Mouse (Mus musculus) E14TG2a.4 (cell line): ENCODE data around the gene Tmem140.

Source experiments
- H3K27me3 ChIP-seq: 2 replicates; pipeline ENCODE4 v1.6.1; 2014; ENCODE audit warnings: low read length, control low read depth; ENCODE audit not compliant: insufficient read depth
- H3K36me3 ChIP-seq: 2 replicates; pipeline ENCODE4 v1.6.1; 2014; ENCODE audit warnings: low read length, control low read depth; ENCODE audit not compliant: insufficient read depth
- H3K4me1 ChIP-seq: replicated peaks from 2 replicates; pipeline ENCODE4 v1.6.1; 2014; ENCODE audit warnings: low read depth, low read length, control low read depth
- H3K4me3 ChIP-seq: replicated peaks from 2 replicates; pipeline ENCODE4 v1.5.1; 2014; ENCODE audit warnings: mild to moderate bottlenecking, low read length
- H3K9me3 ChIP-seq: 2 replicates; pipeline ENCODE4 v1.6.1; 2014; ENCODE audit warnings: low read length, control low read depth
- CTCF ChIP-seq: conservative IDR thresholded peaks from 2 replicates; pipeline ENCODE4 v1.5.1; 2014; ENCODE audit warnings: low read length
- NANOG ChIP-seq: IDR thresholded peaks from 2 replicates; pipeline ENCODE4 v1.6.1; 2014; ENCODE audit warnings: borderline replicate concordance, low read length, mixed read lengths
- POU5F1 ChIP-seq: IDR thresholded peaks from 2 replicates; pipeline ENCODE4 v1.6.1; 2014; ENCODE audit warnings: low read length, borderline replicate concordance

Tmem140 gene

GRCm38 (mm10) chr6:34879911-34880475 lies 17.0 kb downstream of the Tmem140 start:
- Histone ChIP-seq H3K4me3 (no peak overlapping the region), H3K36me3 (peaks cover 29% of the 10 kb centered on the region), H3K4me1 (peaks cover 64% of the 10 kb centered on the region), H3K27me3 (peaks cover 7% of the 10 kb centered on the region; the same call in 1 of the 2 replicates), H3K9me3 (no peaks in the 10 kb centered on the region)
- TF ChIP-seq CTCF (no peak), POU5F1 (no peak), NANOG (no peak)

GRCm38 (mm10) chr6:34884724-34885123 lies 21.8 kb downstream of the Tmem140 start:
- TF ChIP-seq NANOG (no peak), POU5F1 (no peak), CTCF (no peak)
- Histone ChIP-seq H3K9me3 (no peaks in the 10 kb centered on the region), H3K4me3 (no peak overlapping the region), H3K27me3 (peaks cover 14% of the 10 kb centered on the region), H3K36me3 (peaks cover 65% of the 10 kb centered on the region), H3K4me1 (peaks cover 51% of the 10 kb centered on the region)

GRCm38 (mm10) chr6:34887131-34887850 lies 24.3 kb downstream of the Tmem140 start:
- Histone ChIP-seq H3K4me3 (no peak overlapping the region), H3K4me1 (peaks cover 28% of the 10 kb centered on the region), H3K27me3 (peaks cover 22% of the 10 kb centered on the region), H3K36me3 (peaks cover 72% of the 10 kb centered on the region), H3K9me3 (no peaks in the 10 kb centered on the region)
- TF ChIP-seq CTCF: no peak
- TF ChIP-seq POU5F1: no peak
- no peak for TF ChIP-seq NANOG

- peaks cover 62% of the 10 kb centered on the region for H3K36me3 ChIP-seq
- peaks cover 28% of the 10 kb centered on the region for H3K27me3 ChIP-seq
- TF ChIP-seq CTCF: no peak
- no peak for TF ChIP-seq NANOG
- no peak for TF ChIP-seq POU5F1
- H3K9me3 ChIP-seq: no peaks in the 10 kb centered on the region
- peaks cover 33% of the 10 kb centered on the region for H3K4me1 ChIP-seq
- H3K4me3 ChIP-seq: peak overlapping the region; percentile 52
Measured at GRCm38 (mm10) chr6:34889185-34889584, 26.2 kb downstream of the Tmem140 start.

- no peaks in the 10 kb centered on the region for H3K9me3 ChIP-seq
- H3K4me3 ChIP-seq: no peak overlapping the region
- TF ChIP-seq POU5F1: no peak
- no peak for TF ChIP-seq CTCF
- TF ChIP-seq NANOG: no peak
- peaks cover 68% of the 10 kb centered on the region for H3K27me3 ChIP-seq
- H3K36me3 ChIP-seq: peaks cover 70% of the 10 kb centered on the region
- H3K4me1 ChIP-seq: peaks cover 8% of the 10 kb centered on the region
Measured at GRCm38 (mm10) chr6:34895569-34895968, 32.6 kb downstream of the Tmem140 start.

GRCm38 (mm10) chr6:34896168-34896780 lies 33.3 kb downstream of the Tmem140 start:
- Histone ChIP-seq H3K9me3 (no peaks in the 10 kb centered on the region), H3K36me3 (peaks cover 68% of the 10 kb centered on the region), H3K4me3 (no peak overlapping the region), H3K27me3 (peaks cover 63% of the 10 kb centered on the region), H3K4me1 (peaks cover 13% of the 10 kb centered on the region)
- TF ChIP-seq CTCF (no peak), NANOG (no peak), POU5F1 (no peak)

- Histone ChIP-seq H3K4me3 (no peak overlapping the region), H3K9me3 (no peaks in the 10 kb centered on the region), H3K4me1 (peaks cover 19% of the 10 kb centered on the region), H3K27me3 (peaks cover 79% of the 10 kb centered on the region), H3K36me3 (peaks cover 82% of the 10 kb centered on the region)
- TF ChIP-seq NANOG (no peak), CTCF (no peak), POU5F1 (no peak)
Measured at GRCm38 (mm10) chr6:34899127-34899526, 36.2 kb downstream of the Tmem140 start.

- no peaks in the 10 kb centered on the region for H3K9me3 ChIP-seq
- peaks cover 78% of the 10 kb centered on the region for H3K27me3 ChIP-seq
- H3K4me1 ChIP-seq: peaks cover 19% of the 10 kb centered on the region
- no peak for TF ChIP-seq CTCF
- peak; percentile 54; the same call in 1 of the 2 replicates for TF ChIP-seq POU5F1
- TF ChIP-seq NANOG: peak; percentile 96
- H3K4me3 ChIP-seq: no peak overlapping the region
- peaks cover 82% of the 10 kb centered on the region for H3K36me3 ChIP-seq
Measured at GRCm38 (mm10) chr6:34900990-34901389, 38.0 kb downstream of the Tmem140 start.

- Histone ChIP-seq H3K36me3 (peaks cover 86% of the 10 kb centered on the region), H3K4me1 (peaks cover 19% of the 10 kb centered on the region), H3K4me3 (no peak overlapping the region), H3K27me3 (peaks cover 80% of the 10 kb centered on the region), H3K9me3 (no peaks in the 10 kb centered on the region)
- TF ChIP-seq POU5F1 (no peak), NANOG (no peak), CTCF (no peak)
Measured at GRCm38 (mm10) chr6:34901911-34902444, 39.0 kb downstream of the Tmem140 start.
